Mouse (Mus musculus) right cerebral cortex, postnatal 4 days (tissue): ENCODE data around the gene Elp4.

Source experiments
- DNase-seq: peaks from one replicate; pipeline ENCODE4 v3.0.0-alpha.2; 2022

Elp4 gene

DNA sequence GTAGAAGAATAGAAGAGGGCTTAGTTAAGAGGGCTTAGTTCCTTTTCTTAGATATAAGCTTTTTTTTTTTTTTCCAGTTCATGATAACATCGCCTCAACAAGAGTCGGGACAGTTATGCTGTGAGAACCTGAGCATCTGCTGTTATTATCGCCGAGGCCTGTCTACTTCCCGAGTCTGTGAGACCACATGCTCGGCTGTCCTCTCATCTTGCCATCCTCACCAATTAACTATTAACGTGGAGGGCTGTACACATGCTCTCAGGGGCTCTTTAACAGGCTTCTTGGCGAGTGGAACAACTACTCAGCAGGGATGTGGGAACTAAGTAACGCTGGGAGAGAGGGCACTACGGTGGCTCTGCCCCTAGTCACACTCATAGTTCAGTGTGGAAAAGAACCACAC lies 99.9 kb downstream of the Elp4 start:
- no peak for DNase-seq

DNA sequence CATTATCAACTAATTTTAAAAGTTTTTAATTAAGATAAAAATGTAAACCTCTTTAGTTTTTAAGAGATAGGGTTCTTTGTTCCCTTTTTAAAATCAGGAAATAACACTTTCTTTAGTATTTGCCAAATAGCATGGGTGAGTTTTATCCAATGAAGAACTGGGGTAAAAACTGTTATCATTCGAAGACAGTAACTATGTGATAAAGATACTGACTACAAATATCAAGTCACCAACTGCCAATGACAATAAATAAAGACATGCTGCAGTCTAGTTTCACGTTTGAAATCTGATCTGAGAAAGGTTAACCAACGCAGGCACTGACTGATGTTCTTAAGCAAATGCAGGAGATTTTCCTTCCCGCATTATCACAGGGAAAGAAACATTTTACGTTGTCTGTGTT lies 100.9 kb downstream of the Elp4 start:
- no peak for DNase-seq

DNA sequence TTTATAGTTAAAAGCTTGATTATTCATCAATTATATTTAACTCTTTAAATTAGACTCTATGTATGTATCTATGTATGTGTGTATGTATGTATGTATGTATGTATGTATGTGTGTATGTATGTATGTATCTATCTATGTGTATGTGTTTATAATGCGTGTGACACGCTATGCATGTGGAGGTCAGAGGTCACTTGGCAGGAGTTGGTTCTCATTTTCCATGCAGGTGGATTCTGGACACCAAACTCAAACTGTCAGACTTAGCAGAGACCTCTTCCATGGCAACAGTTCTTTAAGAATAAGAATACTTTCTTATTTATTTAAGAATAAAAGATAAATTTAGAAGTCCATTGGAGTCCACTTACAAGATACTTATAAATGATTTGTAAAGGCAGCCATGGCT lies 101.5 kb downstream of the Elp4 start:
- no peak for DNase-seq

DNA sequence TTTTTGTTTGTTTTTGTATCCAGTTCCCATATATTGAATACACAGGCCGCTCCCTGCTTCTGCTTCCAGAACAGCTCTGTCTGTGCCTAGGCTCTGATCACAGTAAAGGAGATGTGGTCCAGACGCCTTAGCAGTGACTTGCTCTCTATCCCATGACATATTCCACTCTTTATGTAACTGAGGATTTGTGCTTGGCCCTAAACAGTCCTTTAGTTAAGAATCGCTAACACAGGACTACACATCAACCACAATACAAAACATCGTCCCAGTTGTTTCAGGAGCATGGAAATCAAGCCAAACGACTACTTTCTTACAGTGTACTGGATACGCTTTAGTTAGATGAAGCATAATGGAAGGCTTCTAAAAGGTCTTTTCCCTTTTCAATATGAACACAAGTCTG lies 102.8 kb downstream of the Elp4 start:
- DNase-seq: no peak

DNA sequence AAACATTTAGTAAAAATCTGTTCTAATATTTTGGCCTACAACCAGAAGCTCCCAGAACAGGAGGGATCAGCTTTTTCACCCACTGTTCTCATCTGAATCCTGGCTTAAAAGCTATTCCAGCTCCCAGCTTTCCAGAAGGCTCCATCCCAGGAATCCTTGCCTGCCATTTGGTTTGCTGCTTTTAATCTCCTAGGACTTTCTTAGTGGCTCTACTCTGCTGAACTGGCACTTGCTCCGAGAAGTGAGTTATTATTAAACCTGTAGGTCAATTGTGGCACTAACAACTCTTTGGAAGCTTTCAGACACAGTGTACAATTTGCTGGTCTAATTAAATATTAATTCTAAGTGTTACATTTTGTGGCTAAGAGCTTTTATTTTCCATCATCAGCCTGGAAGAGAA lies 103.7 kb downstream of the Elp4 start:
- DNase-seq: no peak

DNA sequence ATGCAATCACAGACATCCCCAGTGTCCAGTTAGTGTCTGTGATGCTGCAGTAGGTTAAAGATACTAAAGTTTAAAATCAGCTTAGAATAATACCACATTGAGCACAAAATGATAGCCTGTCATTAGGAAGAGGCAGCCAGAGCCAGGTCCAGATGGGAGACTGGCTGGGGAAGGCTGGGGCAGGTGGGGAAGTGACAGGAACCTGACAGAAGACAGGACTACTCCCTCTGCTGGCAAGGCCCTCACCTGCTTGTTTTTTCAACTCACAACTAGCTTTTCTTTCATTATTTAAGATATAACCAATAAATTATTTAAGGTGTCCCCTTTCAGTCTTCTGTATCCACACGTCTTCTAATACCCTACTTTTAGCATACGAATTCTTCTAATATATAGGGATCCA lies 104.5 kb downstream of the Elp4 start:
- no peak for DNase-seq

DNA sequence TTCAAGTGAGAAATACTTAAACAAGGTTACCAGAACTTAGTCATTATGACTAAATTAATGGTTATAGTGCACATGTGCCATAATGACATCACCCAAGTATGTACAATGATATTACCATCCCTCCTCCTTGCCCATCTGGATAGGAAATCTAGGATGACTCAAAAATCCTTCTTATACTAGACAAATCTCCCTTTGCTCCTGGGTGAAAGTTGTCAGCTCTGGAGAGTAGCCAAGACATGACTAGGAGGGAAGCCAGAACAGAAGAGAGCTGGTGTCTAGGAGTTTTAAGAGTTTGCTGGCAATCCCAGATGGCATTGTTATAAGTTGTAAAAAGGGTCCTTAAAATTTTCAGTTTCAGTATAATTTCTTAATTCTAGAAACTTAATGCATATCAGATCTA lies 106.5 kb downstream of the Elp4 start:
- no peak for DNase-seq

DNA sequence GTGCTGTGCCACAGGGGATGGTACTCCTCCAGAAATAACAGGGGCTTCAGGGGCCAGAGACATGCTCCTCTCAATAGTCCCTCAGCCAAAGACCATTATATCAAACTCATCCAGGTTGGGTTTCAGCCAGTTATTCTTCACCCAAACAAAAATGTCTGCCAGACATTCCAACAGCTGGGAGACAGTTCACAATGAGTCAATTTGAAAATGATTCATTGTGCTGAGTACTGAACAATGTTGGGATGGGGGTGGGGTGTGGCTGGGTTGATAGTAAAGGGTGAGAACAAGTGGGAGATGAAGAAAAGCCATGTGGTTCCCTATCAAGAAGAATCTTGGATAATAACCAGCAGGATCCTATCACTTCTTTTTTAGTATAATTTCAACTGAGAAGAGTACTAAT lies 108.3 kb downstream of the Elp4 start:
- DNase-seq: no peak

DNA sequence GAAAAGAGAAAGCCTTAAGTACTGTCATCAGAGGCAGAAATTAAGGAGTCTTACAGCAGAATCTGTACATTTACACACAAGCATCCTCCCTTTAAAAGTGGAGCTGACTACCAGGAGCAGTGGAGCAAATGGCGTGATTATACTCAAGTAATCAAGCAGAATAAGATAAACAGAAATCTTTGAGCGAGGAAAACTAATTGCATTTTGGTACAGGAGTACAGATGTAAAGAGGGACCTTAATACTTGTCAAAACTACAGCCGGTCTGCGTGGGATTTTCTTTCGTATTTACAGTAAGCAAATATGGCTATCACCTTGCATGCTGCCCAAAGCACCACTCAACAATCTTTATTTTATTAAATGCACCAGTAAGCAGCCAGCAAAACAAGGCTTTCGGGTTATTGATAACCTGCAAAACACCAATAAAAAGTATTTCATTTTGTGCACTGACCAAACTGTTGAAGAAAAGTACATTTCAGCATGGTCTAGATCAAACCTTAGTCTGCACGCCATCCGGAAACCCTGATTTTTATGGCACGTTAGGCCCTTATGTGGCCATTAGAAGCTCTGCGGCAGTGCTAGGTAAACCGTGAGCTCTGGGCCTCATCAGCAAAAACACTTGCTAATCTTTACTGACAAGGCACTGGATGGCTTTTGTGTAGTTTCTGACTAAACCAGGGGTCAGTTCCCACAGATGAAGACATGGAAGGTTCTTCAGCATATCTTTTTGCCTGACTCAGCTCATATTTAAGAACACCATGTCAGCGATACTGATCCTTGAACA lies 111.8 kb downstream of the Elp4 start:
- no peak for DNase-seq

DNA sequence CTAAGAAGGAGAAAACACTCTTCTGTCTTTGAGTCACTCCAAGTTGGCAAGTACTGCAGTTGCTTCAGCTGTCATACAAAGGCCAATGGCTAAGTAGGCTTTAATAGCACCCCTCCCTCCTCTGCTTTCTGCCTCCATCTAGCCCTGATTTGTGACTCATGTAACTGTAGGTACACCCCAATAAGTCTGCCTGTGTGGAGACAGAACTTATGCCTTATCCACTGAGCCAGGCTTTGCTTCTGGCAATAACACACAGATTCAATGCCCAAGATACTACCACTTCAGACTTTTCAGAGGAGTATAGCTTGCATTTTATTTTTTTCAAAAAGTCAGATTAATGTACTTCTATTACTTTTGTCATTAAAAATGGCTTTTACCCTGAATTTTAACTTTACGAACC lies 114.4 kb downstream of the Elp4 start:
- no peak for DNase-seq

DNA sequence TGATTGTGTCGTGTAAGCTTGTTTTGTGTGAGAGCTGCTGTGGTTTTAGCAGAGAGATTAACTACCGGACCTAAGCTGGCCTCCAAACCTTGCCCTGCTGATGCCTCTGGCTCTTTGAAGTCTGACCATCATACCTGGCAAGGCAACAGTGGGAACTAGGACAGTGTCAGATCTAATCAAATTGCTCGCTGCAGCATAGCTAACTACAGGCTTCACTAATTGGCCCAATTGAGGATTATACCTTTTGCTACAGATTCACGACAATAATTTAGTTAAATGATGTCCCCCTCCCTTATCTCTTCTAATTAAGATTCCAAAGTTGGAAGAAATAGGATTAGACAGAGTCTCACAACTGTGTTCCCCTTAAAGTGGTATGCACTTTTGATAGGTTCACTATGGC lies 116.6 kb downstream of the Elp4 start:
- no peak for DNase-seq

DNA sequence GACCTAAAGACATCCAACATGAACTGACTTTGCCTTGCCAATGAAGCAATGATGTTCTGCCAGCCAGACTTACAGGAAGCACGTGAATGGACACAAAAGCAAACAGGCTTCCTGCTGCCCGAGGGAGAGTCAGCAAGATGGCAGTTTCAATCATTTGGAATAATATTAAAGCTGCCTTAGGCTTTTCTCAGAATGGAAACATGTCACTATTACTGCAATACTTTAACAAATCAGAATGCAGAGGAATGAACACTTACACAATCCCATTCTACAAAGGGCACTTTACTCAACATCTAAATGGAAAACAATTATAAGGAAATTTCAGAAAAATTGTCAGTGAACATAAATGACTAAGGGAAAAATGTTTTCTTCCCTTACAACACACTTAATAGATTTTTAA lies 117.4 kb downstream of the Elp4 start:
- no peak for DNase-seq

DNA sequence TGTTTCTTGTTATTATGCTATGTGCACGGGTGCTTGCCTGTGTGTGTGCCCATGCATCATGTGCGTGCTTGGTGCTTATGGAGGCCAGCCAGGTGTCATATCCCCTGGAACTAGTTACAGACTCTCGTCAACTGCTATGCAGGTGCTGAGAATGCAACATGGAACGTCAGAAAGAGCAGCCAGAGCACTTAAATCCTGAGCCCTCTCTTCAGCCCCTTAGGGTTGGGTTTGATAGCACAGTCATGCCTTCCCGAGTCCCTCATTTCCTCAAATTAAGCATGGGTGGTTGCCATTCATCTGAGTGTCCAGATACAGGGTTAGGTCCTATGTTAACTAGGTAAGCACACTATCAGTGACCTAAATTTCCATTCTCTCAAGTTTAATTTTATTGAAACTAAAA lies 121.5 kb downstream of the Elp4 start:
- no peak for DNase-seq

DNA sequence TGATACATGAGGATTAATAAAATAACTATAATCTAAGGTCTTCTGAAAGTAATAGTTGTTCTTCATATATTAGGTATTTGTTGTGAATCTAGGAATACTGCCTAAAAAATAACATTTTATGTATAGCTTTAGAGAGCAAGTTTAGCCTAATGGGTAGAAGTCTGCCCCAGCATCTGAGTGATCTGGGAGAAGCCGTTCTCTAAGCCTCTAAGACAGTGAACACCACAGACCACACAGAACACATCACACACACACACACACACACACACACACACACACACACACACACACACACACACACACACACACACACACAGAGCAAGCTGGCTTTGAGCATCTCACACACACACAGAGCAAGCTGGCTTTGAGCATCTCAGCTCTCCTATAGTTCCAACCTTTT lies 123.6 kb downstream of the Elp4 start:
- no peak for DNase-seq

DNA sequence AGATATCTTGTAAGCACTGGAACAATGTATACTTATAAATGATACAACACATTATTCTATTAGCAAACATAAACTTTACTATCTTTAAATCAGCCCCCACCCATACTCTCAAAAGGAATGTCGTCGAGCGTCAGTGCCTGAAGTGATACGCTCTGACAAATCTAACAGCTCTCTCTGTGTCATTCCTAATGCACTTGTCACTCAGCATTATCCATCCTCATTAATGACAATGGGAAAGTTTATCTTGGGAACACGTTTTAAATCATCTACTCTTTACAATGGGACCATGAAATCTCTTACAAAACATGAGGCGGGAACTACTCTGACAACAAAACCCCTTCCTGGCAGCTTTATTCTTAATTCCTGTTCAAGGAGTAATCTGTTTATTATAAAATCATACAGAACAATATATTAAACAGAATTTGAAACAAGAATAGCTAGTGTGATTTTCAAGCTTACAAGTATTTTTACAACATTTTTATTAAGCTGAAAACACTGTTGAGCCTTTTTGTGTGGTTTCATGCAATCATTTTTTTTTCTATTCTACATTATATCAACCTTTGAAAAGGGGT lies 125.0 kb downstream of the Elp4 start:
- no peak for DNase-seq

DNA sequence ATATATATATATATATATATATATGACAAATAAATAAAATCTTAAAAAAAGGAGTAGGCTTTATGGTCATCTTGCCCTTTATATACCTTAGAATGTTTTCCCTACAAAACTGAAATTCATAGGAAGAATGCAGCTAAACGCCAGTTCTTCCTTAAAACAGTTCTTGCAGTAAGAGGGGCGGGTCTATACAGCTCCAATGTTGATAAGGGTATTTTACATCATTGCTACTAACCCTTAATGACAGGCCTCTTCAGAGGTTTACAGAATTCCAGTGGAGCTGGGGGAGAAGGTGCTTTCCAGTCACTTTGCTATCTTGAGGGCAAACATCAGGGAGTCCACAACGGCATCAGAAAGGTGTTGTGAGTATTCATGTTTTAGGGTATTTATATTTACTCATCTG lies 133.1 kb downstream of the Elp4 start:
- no peak for DNase-seq

DNA sequence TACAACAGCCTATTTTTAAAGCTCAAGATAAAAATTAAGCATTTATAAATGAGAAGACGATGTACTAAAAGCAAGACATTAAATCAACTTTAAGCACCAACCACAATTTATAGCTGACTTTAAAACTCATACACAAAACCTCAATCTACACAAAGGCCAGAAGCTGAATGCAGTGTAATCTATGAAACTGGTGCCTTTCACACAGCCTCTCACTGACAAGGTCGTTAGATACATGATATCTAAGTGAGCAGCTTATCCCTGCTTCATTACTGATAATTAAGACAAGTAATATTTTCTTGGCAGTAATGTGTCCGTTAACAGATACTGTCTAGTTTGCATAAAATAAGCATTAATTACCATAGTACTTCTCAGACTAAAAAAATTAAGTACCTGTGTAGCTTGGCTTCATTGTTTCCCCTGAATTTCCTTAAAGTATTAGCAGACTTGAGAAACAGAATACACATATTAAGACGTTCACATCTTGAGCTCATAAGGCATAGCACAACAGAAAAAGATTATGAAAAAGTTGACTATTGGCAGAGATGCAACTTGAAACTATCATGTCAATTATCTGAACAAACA lies 134.5 kb downstream of the Elp4 start:
- no peak for DNase-seq

DNA sequence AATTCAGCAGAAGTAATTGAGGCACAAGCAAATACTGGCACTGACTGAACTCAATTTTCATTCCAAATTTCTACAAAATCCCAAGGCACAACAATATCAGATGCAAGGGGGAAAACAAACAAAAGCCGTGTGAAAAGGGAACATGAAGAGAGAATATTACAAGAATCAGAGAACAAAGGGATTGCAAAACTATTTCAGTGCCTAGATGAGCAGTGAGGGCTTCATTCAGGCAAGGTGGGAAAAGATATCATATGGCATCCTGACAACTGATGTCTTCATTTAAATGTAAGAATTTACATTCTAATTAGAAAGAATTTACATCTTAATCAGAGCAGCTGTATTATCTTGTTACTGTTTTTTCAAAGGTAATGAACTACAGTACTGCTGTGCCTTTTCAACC lies 150.9 kb downstream of the Elp4 start:
- DNase-seq: no peak

DNA sequence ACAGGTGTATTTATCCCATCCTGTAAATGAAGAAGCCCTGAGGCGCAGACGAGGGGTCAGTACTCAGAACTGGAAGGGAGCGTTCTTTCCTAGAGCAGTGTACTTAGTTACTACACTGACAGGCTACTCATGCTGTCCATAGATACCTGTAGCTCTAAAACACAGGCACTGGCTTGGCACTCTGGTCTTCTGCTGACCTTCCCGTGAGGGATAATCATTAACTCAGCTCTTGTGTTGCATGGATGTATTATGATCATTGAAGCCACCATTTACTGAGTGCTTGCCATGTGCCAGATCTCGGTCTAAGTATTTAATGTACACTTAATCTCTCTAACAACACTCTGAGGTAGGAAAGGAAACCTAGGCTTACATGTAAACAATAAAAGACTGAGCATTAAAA lies 155.3 kb downstream of the Elp4 start:
- no peak for DNase-seq

DNA sequence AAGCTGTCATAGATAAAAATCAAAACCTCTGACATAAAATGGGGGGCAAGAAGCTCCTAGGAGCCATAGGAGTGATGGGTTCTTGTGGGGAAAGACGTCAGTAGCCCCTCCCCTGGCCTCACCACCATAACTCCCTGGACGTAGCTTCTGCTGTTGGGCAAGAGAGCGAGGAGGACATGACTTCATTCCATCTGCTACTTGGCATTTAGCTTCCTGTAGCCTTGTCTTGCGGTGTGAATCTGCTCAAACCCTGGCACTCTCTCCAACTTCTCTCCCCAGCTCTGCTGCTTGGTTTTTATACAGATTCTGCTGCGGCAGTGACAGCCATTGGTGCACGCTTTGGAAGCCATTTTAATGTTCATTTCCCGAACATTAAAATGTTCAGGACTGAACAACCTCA lies 157.5 kb downstream of the Elp4 start:
- DNase-seq: no peak

DNA sequence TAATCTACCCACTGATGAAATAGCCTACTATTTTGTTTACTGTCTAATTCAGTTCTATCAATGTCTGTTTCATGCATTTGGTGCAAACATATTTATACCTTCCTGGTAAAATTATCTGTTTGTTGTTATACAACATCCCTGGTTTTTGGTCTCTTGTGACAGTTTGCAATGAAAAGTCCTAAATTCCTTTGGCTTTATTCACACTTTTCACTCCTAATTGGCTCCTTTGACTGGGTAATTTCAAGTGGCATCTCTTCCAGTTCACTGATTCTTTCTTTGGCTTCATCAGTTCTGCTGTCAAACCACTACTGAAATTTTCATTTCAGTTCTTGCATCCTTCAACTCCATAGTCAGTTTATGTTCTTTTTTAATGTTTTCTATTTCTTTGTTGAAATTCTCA lies 168.2 kb downstream of the Elp4 start:
- DNase-seq: no peak

DNA sequence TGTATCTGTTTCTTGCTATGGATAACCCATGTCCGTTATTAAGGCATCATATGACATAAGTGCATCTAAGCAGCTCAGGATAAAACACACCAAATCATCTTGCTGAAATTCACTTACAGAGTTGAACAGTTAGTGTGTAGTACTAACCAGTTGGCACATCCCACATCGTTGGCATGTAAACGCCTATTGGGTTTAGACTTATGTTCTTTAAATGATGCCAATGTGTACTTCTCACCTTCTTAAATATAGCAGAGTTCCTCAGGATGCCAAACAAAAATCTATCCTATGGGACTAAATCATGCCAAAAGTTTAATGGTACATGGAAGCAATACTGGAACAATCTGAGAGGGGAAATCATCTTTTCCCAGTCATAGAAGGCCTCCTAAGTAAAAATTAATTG lies 173.7 kb downstream of the Elp4 start:
- DNase-seq: no peak

DNA sequence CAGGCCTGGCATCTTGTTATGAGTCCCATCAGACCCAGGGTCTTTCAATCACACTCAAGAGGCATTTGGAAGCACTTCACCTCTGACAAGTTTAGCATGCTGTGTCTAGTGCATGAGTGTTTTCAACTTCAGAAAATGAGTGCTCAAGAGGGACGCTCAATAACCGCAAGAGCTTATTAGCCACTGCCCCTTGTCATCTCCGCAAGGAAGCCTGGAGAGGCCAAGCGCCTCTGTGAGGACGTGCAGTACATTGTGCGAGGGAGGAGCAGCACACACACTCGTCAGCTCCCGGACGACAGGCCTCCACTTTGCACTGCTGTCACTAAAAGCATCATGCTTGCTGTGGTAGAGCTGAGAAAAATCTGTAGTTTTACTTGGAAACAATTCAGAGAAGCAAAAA lies 177.7 kb downstream of the Elp4 start:
- no peak for DNase-seq

DNA sequence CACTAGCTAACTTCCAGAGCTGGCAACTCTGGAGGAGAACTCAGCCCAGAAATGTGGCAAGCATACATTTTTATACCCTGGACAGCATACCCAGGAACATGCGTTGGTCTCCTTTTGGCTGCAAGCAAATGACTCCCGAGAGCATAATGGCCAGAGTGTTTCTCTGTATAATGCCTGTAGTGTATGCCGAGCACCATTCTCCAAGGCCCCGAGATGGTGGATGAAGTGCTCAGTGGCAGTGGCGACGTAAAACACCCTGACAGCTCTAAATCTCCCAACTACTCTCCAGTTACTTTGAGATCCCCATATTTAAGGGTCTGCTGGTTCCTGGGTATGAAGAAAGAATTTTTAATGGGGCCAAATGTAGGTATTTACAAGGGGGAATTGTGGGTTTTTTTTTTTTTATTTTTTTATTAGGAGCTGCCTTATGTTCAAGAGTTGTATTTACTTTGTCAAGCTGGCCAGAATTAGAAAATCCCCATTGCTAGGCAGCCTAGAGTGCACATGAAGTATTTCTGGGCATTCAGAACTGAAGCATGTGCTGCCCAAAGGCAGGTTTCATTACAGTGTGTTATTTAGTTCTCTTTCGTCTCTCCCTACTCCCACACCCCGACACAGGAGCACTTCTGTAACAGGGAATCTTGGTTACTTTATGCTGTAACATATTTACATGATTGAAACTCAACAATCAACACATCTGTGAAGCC lies 188.8 kb downstream of the Elp4 start:
- DNase-seq: no peak
